Mouse (Mus musculus): ENCODE measurements around the gene Olfr372.

- TF ChIP-seq RAD21 (IDR thresholded peaks at IDR 0.05; ENCODE audit: low read depth, low read length) (peak; percentile 49), UBTF (IDR thresholded peaks at IDR 0.05; ENCODE audit: low read depth, low read length) (no peak), POLR2A (IDR thresholded peaks at IDR 0.05; ENCODE audit: low read depth, low read length) (no peak), ZNF384 (IDR thresholded peaks at IDR 0.05; ENCODE audit: low read depth, low read length) (no peak), ZKSCAN1 (IDR thresholded peaks at IDR 0.05; ENCODE audit: borderline replicate concordance, low read depth, low read length) (no peak), CTCF (conservative IDR thresholded peaks at IDR 0.05 in 1 of 2, IDR thresholded peaks at IDR 0.05 in 1 of 2; ENCODE audit: low read depth in 2 of 2, low read length in 2 of 2) (peak; percentile 33 to 57; a peak in 3 of 4 replicates), CHD1 (IDR thresholded peaks at IDR 0.05; ENCODE audit: low read depth, low read length) (no peak), ZC3H11A (IDR thresholded peaks at IDR 0.05; ENCODE audit: low read depth, low read length) (no peak), MAX (IDR thresholded peaks at IDR 0.05; ENCODE audit: low read length) (no peak), E2F4 (IDR thresholded peaks at IDR 0.05; ENCODE audit: insufficient replicate concordance, low read depth, low read length) (no peak), EP300 (IDR thresholded peaks at IDR 0.05; ENCODE audit: low read length) (no peak), NRF1 (IDR thresholded peaks at IDR 0.05; ENCODE audit: low read depth, low read length) (no peak)
These were observed 64.1 kb downstream of the Olfr372 start for GRCm38 (mm10) chr8:72105165-72105564.

All from CH12.LX (cell line).